Mouse (Mus musculus) heart, adult 2 months (tissue): ENCODE results near the gene Eif1ad.

Source experiments
- CTCF ChIP-seq: fragments of 200-600 bp; IDR thresholded peaks from 2 replicates; pipeline ENCODE4 v1.8.1; 2022; ENCODE audit warnings: antibody characterized with exemption, mild to moderate bottlenecking, moderate library complexity
- EP300 ChIP-seq: fragments of 200-500 bp; IDR thresholded peaks from 2 replicates; pipeline ENCODE4 v1.6.1; 2011; ENCODE audit warnings: low read depth, low read length, control low read depth; ENCODE audit not compliant: insufficient read depth
- POLR2A ChIP-seq: fragments of 200-500 bp; IDR thresholded peaks from 2 replicates; pipeline ENCODE4 v1.6.1; 2011; ENCODE audit warnings: mild to moderate bottlenecking, low read depth, low read length, control low read depth; ENCODE audit not compliant: insufficient read depth

GRCm38 (mm10) chr19:5383326-5383725 is 16.8 kb downstream of the Eif1ad start:
- no peak for TF ChIP-seq POLR2A
- no peak for TF ChIP-seq CTCF
- TF ChIP-seq EP300 = no peak
